In genomic region chr3:103735776-103736600, GRCm38 (mm10) we compare ENCODE assay signal across 1 mouse cellular context.
TF ChIP-seq lines count a peak whose summit lies in the region.

No protein-coding gene starts in this region.

TF ChIP-seq in CH12.LX, 34 proteins besides CTCF, POLR2A, EP300 and RAD21:
- TF ChIP-seq BHLHE40 (IDR thresholded peaks at IDR 0.05; ENCODE audit: low read depth, low read length): no peak
- TF ChIP-seq PAX5 (IDR thresholded peaks at IDR 0.05; ENCODE audit: low read length): no peak
- TF ChIP-seq UBTF (IDR thresholded peaks at IDR 0.05; ENCODE audit: low read depth, low read length): no peak
- 0 out of 2 replicates have a peak, but pooled peaks have one; percentile 1 for TF ChIP-seq MXI1 (IDR thresholded peaks at IDR 0.05; ENCODE audit: low read depth, low read length)
- no peak for TF ChIP-seq MAX (IDR thresholded peaks at IDR 0.05; ENCODE audit: low read length)
TF ChIP-seq in CH12.LX: peak in this region for 1.
